Mouse (Mus musculus): Measurements from ENCODE around the gene Srcin1.

The Srcin1 gene

GRCm38 (mm10) chr11:97552151-97552550, 23.8 kb downstream of the Srcin1 start:
- DNase-seq (ENCODE audit: low spot score), result no peak

- no peak for DNase-seq (ENCODE audit: low spot score)
Measured at GRCm38 (mm10) chr11:97548757-97549156, 27.2 kb downstream of the Srcin1 start.

- no peak for DNase-seq (ENCODE audit: low spot score)
Measured at GRCm38 (mm10) chr11:97547957-97548706, 27.9 kb downstream of the Srcin1 start.

- peak; percentile 39 for DNase-seq (ENCODE audit: low spot score)
Measured at GRCm38 (mm10) chr11:97546804-97547411, 29.1 kb downstream of the Srcin1 start.

GRCm38 (mm10) chr11:97545808-97546560, 30.0 kb downstream of the Srcin1 start:
- no peak for DNase-seq (ENCODE audit: low spot score)

GRCm38 (mm10) chr11:97543883-97544282, 32.1 kb downstream of the Srcin1 start:
- DNase-seq (ENCODE audit: low spot score), result no peak

GRCm38 (mm10) chr11:97543181-97543733, 32.7 kb downstream of the Srcin1 start:
- DNase-seq (ENCODE audit: low spot score), result peak; percentile 74

- DNase-seq (ENCODE audit: low spot score), result no peak
Measured at GRCm38 (mm10) chr11:97542171-97543150, 33.5 kb downstream of the Srcin1 start.

- DNase-seq (ENCODE audit: low spot score), result peak; percentile 68
Measured at GRCm38 (mm10) chr11:97540604-97541003, 35.4 kb downstream of the Srcin1 start.

- no peak for DNase-seq (ENCODE audit: low spot score)
Measured at GRCm38 (mm10) chr11:97540136-97540535, 35.9 kb downstream of the Srcin1 start.

GRCm38 (mm10) chr11:97539622-97540021, 36.4 kb downstream of the Srcin1 start:
- no peak for DNase-seq (ENCODE audit: low spot score)

- no peak for DNase-seq (ENCODE audit: low spot score)
Measured at GRCm38 (mm10) chr11:97537580-97538089, 38.4 kb downstream of the Srcin1 start.

- DNase-seq (ENCODE audit: low spot score), result peak; percentile 40
Measured at GRCm38 (mm10) chr11:97536835-97537579, 39.0 kb downstream of the Srcin1 start.

GRCm38 (mm10) chr11:97536083-97536747, 39.8 kb downstream of the Srcin1 start:
- no peak for DNase-seq (ENCODE audit: low spot score)

- DNase-seq (ENCODE audit: low spot score), result no peak
Measured at GRCm38 (mm10) chr11:97535660-97536059, 40.3 kb downstream of the Srcin1 start.

GRCm38 (mm10) chr11:97535308-97535630, 40.7 kb downstream of the Srcin1 start:
- DNase-seq (ENCODE audit: low spot score), result no peak

GRCm38 (mm10) chr11:97534442-97535307, 41.3 kb downstream of the Srcin1 start:
- peak; percentile 43 for DNase-seq (ENCODE audit: low spot score)

- no peak for DNase-seq (ENCODE audit: low spot score)
Measured at GRCm38 (mm10) chr11:97533653-97534052, 42.3 kb downstream of the Srcin1 start.

All from layer of hippocampus, adult 11-12 months (tissue).